Mouse (Mus musculus): ENCODE results near the gene Ddx25. TPM values are rescaled to one million over a fixed set of nuclear protein-coding genes. Genes with fewer than 3 reads are reported as not detected.

Gene Ddx25
- not detected for total RNA-seq (2021)
- long read RNA-seq, experiment 1: 0 reads
- long read RNA-seq, experiment 2: 0 reads

DNA sequence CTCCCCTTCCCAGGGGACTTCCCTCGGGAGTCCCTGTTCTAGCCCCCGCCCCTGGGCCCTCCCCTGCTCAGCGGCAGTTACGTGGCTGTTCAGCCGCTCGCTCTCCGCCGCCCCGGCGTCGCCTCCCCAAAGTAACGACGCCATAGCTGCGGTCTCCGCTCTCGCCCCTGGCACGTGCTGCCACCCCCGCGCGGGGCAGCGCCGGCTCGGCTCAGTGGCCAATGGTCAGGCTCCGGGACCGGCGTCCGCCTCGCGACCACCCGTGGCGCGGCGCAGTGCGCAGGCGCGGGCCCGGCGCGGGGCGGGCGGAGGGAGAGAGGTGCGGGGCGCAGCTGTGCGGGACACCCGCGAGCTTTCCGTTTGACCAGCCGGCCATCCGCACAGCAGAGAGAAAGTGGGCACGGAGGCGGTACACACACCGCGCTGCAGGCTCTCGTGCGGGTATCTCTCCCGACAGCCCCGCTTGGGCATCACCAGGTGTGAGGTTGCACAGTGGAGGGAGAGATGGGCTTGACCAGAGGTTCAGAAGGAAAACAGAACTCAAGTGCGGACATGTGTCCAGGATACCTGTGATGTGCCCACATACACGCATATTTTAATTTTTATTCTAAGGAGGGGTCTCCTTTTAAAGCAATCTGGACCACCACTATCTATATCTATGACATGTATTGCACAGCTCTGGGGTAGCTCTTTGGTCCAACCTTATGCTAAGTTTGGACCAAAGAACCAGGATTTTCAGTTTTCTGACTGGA, at the start of gene Ddx25, which contains the start of gene Pus3:
Ddx25 (minus strand) TSS at position 272 of the 752 bp plus-strand sequence.
Pus3 (plus strand) TSS at position 339 of the 752 bp plus-strand sequence.
- intact Hi-C loops (cut with DNase I): no loop called here
- DNase-seq: peak in 1 of 2 experiments; percentile 30

- intact Hi-C loops (cut with DNase I): no loop called here
- DNase-seq: no peak
Observed at GRCm38 (mm10) chr9:35607647-35608405, 49.5 kb upstream of the Ddx25 start.

GRCm38 (mm10) chr9:35592903-35593302, 34.6 kb upstream of the Ddx25 start:
- intact Hi-C loops (cut with DNase I): loop anchor here (10.0 kb wide), 1 partner anchor 1092 kb away; no protein-coding TSS in a partner anchor
- peak in 1 of 2 experiments; percentile 25 for DNase-seq

DNA sequence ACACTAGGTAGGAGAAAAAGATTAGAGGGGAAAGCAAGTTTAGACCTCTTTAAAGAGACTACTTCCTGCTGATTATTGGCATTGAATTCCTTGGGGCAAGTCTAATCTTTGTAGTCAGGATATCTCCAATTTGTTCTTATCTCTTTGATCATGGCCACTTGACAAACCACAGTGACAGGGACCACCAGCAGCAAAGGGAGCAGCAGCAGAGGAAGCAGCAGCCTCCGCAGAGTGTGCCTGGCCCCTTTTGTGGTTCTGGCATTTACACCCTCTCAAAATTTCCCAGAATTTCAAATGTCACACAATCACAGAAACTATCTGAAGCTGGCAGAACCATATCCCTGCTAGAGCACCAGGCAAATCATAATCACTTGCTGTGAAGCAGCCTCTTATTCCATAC, 29.3 kb upstream of the Ddx25 start:
- intact Hi-C loops (cut with DNase I): no loop called here
- DNase-seq: no peak

- intact Hi-C loops (cut with DNase I): no loop called here
- no peak for DNase-seq
Observed at GRCm38 (mm10) chr9:35574416-35574815, 16.1 kb upstream of the Ddx25 start.

- DNase-seq: no peak
Observed at GRCm38 (mm10) chr9:35570663-35571062, 12.3 kb upstream of the Ddx25 start.

GRCm38 (mm10) chr9:35569571-35570534, 11.5 kb upstream of the Ddx25 start, which contains the start of the genes Pate2 and Hyls1:
Gene Pate2 (plus strand): TSS chr9:35570284.
Gene Hyls1 (minus strand): TSS chr9:35570398.
- peak; percentile 92 for DNase-seq
- intact Hi-C loops (cut with DNase I): no loop called here

More at GRCm38 (mm10) chr9:35570663-35571062, 12.3 kb upstream of the Ddx25 start:
- intact Hi-C loops (cut with DNase I): no loop called here

DNA sequence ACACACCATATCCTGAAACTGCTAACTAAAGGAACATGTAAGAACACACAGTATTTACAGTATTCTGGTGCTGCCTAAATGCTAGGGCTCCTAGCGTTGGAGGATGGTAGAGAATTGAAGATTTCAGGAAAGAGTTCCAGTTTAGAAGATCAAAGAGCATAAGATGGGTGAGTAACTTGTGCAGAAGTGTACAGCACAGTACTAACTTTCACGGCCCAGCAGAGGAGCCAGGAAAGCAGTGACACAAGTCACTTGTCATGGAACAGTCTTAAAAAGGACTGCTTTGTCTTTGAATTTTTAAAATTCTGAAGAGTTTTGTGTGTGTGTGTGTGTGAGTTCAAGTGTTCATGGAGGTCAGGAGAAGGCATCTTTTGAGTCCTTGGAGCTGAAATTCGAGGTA, 9.7 kb upstream of the Ddx25 start:
- no peak for DNase-seq
- intact Hi-C loops (cut with DNase I): no loop called here

DNA sequence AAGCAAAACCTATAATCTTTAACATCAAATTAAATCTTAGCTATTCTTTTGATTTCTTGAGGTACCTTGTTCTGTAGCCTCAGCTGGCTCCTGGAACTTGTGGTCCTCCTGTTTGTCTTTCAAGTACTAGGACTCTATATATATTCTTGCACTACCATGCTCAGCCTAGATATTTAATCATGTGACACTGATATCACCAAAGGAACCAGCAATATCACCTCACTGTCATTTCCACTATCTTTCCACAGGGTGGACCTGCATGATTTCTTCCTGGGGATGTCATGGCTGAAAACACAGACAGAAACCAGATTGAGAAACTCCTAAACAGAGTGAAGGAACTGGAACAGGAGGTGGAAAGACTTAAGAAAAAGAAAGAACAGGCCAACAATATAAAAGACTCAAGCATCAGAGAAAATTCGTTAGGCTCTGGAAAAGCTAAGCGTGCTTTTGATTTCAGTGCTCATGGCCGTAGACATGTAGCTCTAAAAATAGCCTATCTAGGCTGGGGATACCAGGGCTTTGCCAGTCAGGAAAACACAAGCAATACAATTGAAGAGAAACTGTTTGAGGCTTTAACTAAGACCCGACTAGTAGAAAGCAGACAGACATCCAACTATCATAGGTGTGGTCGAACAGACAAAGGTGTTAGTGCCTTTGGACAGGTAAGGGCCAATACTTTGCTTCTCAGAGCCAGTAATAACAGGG, 6.4 kb upstream of the Ddx25 start:
- intact Hi-C loops (cut with DNase I): no loop called here
- no peak for DNase-seq

DNA sequence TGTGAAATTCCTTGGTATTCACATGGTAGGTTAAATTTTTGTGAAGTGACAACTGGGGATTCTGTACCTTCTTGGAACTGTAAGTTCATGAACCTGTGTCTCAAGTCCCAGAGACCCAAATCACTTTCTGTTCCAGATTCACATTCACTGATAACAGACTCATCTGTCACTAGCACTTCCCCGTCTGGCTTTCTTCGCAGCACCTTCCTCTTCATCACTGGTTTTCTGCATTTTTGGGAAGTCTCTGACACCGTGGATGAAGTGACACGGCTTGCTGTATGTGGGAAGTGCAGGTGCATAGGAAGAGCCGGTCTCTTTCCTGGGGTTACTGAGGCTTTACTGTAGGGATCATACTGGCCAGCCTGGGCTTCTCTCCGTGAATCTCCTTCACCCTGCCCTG, 3.3 kb upstream of the Ddx25 start:
- DNase-seq: no peak
- intact Hi-C loops (cut with DNase I): no loop called here

GRCm38 (mm10) chr9:35561076-35561475, 2.7 kb upstream of the Ddx25 start:
- intact Hi-C loops (cut with DNase I): no loop called here
- DNase-seq: no peak

DNA sequence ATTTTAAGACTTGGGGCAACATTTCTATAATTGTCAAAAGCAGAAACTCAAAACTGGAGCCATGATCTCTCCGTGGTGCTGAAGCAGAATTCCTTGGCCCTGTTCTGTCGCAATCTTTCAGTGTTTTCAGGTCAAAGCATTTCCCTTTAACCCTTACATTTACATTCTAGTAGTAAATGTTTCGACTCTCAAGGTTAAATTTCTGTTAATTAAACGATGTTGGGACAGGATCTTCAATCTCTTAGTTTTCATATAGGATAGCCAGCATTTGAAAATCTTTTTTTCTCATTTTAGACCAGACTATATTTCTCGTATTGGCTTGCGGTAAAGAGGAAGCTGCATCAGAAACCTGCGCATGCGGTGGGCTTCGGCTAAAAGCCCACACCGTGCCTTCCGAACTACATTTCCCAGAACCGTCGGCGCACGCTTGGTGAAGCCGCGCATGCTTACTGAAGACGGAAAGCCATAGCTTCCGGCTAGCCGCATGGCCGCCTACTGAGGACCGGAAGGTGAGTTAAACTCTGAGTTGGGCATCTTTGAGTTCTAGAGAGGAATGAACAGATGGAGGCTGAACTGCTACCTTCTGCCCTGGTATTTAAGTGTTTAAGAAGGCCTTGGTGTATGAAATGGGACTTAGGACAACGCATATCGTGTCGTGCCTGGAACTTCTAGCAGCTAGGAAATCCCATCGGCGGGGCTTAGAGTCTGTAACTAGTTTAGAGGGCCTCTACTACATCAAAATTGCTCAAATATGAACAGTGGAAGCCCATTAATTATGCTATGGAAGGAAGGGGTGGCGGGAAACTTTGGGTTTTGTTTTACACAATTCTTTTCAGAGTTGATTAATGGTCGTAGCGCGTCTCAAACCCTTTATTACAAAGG, 922 bp upstream of the Ddx25 start:
- intact Hi-C loops (cut with DNase I): no loop called here
- DNase-seq: peak; percentile 67 to 77

GRCm38 (mm10) chr9:35556494-35557102, 1.7 kb downstream of the Ddx25 start:
- no peak for DNase-seq
- intact Hi-C loops (cut with DNase I): no loop called here

DNA sequence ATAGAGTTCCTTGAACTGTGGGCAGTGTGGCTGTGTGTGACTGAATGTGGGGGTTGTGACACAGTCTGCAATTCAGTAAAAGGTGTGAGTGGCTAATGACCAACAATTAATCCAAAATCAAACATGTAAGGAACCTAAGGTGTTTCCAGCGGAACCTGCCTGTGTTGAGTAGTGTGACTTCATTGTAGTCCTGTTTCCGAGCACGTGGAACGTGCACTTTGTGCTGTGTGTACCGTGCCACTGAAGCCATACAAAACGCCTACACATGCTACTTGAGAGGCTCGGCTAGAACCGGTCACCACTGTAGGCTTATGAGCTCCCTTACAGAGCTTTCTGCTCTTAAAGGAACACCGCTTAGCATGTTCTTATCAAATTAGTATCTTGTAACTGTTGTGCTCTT, 9.9 kb downstream of the Ddx25 start:
- intact Hi-C loops (cut with DNase I): loop anchor here (10.0 kb wide), 1 partner anchor 514 kb away; no protein-coding TSS in a partner anchor
- no peak for DNase-seq

DNA sequence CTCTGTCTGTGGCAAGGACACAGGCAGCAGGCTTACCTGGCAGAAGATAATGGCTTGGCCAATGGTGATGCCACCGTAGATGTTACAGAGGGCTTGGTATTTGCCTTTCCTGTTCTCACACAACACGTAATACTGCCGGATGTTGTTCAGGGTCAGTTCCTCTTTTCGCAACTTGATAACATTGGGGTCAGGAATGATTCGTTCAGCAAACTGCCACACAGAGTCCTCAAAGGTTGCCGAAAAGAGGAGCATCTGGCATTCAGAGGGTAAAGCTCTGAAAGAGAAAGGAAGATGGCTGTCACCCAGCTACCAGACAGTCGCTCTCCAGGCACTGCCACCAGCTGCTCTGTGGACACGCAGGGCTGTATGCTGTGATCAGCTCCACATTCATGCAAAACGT, 11.6 kb downstream of the Ddx25 start:
- intact Hi-C loops (cut with DNase I): loop anchor here (10.0 kb wide), 1 partner anchor 512 kb away; no protein-coding TSS in a partner anchor
- no peak for DNase-seq

DNA sequence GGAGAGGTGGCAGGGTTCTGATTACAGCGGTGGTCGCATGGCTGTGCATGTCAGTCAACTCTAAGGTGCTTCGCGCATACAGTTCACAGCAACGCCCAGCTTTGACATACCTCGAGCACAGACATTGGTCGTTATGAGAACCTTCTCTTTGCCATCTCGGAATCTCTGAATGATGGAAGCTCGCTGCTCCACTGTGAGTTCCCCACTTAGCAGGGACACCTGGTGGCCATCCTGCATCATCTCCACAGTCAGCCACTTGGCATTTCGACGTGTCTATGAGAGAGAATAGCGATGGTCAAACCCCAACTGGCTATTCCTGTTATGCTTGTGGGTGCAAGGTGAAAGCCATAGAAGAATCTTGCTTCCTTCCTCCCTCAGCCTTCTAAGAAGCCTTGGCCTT, 12.6 kb downstream of the Ddx25 start:
- intact Hi-C loops (cut with DNase I): loop anchor here (10.0 kb wide), 1 partner anchor 511 kb away; no protein-coding TSS in a partner anchor
- DNase-seq: no peak

GRCm38 (mm10) chr9:35544666-35545065, 13.7 kb downstream of the Ddx25 start:
- intact Hi-C loops (cut with DNase I): loop anchor here (10.0 kb wide), 1 partner anchor 510 kb away; no protein-coding TSS in a partner anchor
- DNase-seq: peak in 1 of 2 experiments; percentile 50
